Mouse (Mus musculus) erythroblast, embryonic 14.5 days (primary cell): ENCODE data around the gene Abl2.

Source experiments
- GATA1 ChIP-seq: IDR thresholded peaks from 2 replicates; pipeline ENCODE4 v1.6.1; 2012; ENCODE audit warnings: low read length, inconsistent platforms, mixed read lengths
- TAL1 ChIP-seq: IDR thresholded peaks from 3 replicates; pipeline ENCODE4 v1.6.1; 2012; ENCODE audit warnings: low read length, inconsistent platforms, mixed read lengths

GRCm38 (mm10) chr1:156608496-156608895 lies 49.9 kb downstream of the Abl2 start:
- TF ChIP-seq GATA1 (no peak), TAL1 (no peak)
